Mouse (Mus musculus) bone marrow macrophage, adult 2 months (primary cell): ENCODE measurements at regions not wholly inside any gene's neighbourhood (a gene's known extent, or its start where the extent isn't known, plus 50 kb on each side); places are given as distances from the start of the nearest gene placed in this dataset.

Experiments
- CTCF ChIP-seq: IDR thresholded peaks from 2 replicates; pipeline ENCODE4 v1.5.1; 2012; ENCODE audit warnings: low read depth, mild to moderate bottlenecking, low read length, moderate library complexity
- POLR2A ChIP-seq: IDR thresholded peaks from 2 replicates; pipeline ENCODE4 v1.6.1; 2012; ENCODE audit warnings: mild to moderate bottlenecking, low read depth, low read length, borderline replicate concordance

GRCm38 (mm10) chr2:169483934-169484333, 103.6 kb downstream of the Gm11011 start:
- TF ChIP-seq CTCF (no peak), POLR2A (no peak)
